Mouse (Mus musculus) adrenal gland, adult 2 months (tissue): ENCODE results near the gene Gpd1l. TPM values are rescaled to one million over a fixed set of nuclear protein-coding genes. Genes with fewer than 3 reads are reported as not detected.

Experiments used
- DNase-seq: peaks from one replicate; pipeline ENCODE4 v3.0.0; 2021
- polyA plus RNA-seq: library from polyadenylated mRNA; depleted of rRNA; stranded (reverse); fragments of >200 nt; gene quantifications from 2 replicates; pipeline ENCODE4 v1.2.3, GENCODE M21; 2012
- total RNA-seq, 2 experiments: library from RNA; stranded (reverse); gene quantifications; 2 replicates each; pipeline ENCODE4 v1.2.3; 2021

Gene Gpd1l
- total and polyA plus RNA-seq, 3 experiments = 12.4 to 33.1 (median 30.9) TPM

- peak; percentile 84 for DNase-seq
These were observed 3.2 kb downstream of the Gpd1l start for GRCm38 (mm10) chr9:114930464-114931090.

DNA sequence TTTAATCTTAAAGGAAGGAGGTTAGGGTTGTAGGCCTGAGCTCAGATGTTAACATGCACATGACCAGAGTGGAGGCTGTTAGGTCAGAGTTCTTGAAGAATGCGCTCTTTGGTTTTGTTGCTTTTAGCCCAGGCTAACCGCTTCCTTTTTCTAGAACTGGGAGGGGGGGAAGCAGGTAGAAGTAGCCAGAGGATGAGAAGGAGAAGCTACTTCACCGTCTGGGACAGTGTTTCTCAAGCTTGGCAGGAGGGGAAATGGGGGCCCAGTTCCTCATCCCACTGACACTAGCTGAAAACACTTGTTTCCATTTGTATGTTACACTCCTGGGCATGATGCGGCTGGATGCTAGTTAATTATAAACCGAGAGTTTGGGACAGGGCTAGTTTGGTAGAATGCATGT is 8.2 kb downstream of the Gpd1l start:
- DNase-seq = no peak

DNA sequence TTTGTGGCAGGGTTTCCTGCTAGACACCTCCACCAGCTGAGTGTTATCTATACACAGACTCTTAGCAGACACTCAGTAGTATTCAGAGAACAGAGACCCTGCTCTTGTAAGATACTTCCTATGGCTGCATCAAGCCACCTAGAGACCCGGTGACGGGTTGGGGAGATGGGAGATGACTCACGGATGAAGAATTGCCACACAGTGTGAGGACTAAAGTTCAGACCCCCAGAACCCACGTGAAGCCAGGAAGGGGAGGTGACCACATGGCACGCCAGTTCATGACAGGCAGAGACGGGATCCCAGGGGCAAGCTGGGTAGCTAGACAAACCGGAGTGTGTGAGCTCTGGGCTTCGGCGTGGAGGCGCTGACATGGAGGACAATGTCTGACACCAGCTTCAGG is 8.7 kb downstream of the Gpd1l start:
- no peak for DNase-seq

DNA sequence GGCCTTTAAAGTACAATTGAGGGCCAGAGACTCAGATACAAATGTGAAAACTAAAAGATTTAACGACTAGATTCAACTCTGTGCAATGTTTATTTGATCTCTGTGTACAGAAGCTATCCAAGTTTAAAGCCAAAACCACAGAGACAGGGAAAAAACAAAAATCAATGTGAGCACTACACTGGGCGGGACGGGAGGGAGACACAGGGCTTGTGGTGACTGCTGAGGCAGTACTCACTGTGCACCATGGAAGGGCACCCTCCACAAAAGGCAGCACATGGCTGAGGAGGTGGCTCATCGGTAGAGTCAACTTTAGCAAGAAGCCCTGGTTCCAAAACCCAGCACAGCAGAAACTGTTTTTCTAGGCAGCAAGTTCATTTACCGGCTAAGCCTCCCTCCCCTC is 9.3 kb downstream of the Gpd1l start:
- DNase-seq = no peak

GRCm38 (mm10) chr9:114922209-114922608 is 11.6 kb downstream of the Gpd1l start:
- DNase-seq = no peak

DNA sequence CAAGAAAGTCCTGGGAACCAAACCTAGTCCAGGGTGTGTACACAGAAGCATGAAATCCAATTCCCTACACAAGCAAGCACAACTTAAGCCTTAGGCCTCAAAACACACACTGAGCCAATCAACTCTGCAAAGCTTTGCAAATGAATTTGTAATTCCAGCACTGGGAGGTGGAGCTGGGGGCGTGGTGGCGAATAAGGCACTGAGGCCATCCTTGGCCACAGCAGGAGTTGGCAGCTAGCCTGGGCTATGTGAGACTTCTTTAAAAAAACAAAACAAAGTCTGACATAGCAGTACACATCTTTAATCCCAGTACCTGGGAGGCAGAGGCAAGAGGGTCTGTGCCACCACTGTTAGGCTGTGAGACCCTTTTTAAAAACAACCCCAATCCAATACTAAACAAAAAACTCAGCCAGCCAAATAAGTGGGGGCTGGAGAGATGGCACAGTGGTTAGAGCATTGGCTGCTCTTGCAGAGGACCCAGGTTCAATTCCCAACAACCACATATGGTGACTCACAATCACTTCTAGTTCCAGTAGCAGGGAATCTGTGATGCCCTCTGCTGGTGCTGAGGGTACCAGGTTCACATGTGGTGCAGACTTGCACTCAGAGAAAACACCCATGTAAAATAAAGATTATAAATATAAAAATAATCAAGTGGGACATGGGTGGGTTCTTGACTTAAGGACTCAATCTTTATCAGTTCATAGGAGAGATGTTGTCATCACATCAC is 12.3 kb downstream of the Gpd1l start:
- peak; percentile 48 for DNase-seq

DNA sequence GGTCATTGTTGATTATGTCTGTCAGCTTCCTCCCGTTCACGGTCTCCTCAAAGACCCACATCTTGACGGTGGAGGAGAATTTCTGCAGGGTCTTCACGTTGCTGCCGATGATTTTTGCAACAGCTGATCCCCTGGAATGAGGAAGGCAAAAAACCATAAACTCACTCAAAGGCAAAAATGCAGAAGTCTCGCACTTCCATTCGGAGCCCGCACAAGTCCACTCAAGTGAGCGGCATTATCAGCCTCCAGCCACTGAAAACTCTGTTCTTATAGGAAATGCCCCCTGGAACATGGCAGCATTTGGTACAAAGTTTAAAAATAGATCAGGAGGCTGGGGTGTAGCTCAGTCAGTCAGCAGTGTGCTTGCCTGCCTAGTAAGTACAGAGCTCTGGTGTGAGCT is 13.2 kb downstream of the Gpd1l start:
- no peak for DNase-seq

- DNase-seq = peak; percentile 65
These were observed 20.8 kb downstream of the Gpd1l start for GRCm38 (mm10) chr9:114912680-114913649.

GRCm38 (mm10) chr9:114907509-114907908 is 26.3 kb downstream of the Gpd1l start:
- no peak for DNase-seq

GRCm38 (mm10) chr9:114895919-114896318 is 37.9 kb downstream of the Gpd1l start:
- DNase-seq = no peak

DNA sequence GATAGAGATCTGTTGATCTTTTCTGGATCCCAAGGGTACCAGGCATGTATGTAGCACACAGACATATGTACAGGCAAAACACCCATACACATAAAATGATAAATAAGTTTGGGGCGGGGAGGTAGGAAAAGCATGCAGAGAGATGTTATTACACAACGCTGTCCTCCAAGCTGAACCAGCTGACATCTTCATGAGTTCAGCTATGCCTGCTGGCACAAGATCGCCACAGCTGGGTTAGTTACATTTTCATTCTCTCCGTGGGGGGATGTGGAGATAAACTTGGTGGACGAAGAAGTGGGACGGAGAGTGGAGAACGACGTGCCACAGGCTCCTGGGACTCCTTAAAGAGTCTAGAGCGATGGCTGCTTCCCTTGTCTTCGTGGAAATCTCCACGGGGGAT is 40.8 kb downstream of the Gpd1l start:
- DNase-seq = no peak

DNA sequence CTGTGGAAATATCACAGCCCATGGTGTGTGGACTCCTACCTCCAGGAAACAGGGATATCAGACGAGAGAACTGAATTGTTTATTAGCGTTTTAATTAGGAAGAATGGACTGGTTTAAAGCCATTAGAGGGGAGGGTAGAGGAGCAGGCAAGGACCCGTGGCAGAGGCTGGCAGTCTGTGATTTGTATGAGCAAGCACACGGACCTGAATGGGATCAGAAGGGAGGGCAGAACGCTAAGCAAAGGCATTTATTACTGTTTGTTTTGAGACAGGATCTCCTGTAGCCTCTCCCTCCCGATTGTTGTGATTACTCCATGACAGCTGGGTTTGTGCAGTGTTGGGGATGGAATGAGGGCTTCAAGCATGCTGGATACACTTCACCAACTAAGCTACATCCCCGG is 43.4 kb downstream of the Gpd1l start:
- no peak for DNase-seq

- no peak for DNase-seq
These were observed 44.9 kb downstream of the Gpd1l start for GRCm38 (mm10) chr9:114888856-114889407.

DNA sequence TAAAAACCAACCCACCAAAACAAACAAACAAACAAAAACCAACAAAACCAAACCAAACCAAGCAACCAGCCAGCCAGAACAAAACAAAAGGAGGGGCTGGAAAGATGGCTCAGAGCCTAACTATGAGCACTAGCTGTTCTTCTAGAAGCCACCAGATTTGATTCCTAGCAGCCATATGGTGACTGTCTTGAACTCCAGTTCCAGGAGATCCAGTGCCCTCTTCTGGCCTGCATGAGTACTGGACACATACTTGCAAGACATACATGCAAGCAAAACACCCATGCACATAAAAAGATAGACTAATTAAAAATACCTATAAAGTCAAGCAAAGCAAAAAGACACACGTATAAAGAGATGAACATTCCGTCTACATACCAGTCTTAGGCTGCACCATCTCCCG is 46.1 kb downstream of the Gpd1l start:
- DNase-seq = peak; percentile 26

GRCm38 (mm10) chr9:114885991-114886662 is 47.7 kb downstream of the Gpd1l start:
- no peak for DNase-seq

GRCm38 (mm10) chr9:114885564-114885963 is 48.2 kb downstream of the Gpd1l start:
- DNase-seq = no peak

DNA sequence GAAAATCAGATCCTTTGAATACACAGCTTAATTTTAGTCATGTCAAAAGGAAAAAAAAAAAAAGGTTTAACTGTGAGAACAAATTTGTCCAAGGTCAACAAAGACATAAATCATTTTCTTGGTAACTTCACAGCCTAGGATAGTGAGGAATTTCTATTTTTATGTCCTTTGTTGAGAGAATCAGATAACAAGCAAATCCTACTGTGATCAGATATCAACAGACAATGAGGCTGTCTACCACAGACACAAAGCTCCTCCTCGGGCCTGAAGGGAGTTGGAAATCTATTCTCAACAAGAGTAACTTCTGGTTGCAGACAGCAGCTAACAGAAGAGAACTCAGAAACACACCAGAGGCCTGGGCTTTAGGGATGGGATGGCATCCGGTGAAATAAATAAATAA is 51.8 kb downstream of the Gpd1l start:
- DNase-seq = no peak

GRCm38 (mm10) chr9:114855327-114855726 is 78.5 kb downstream of the Gpd1l start:
- peak; percentile 45 for DNase-seq

DNA sequence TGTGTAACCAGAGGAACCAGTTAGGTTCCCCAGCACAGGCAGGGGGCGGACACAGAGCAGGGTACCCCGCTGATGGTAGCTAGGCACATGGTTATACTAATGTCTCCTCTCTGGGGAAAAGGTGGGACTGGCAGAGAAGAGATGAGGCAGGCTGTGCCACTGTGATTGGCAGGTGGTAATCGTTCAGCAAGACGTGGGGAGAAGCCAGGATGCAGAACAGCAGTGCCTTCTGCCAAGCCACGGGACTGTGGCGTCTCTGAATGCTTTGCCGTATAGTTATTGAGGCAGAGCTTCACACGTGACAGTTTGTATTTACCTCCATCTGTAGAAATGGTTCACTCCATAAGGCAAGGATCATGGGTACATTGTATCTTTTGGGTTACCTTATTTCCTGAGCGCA is 79.1 kb downstream of the Gpd1l start:
- DNase-seq = no peak

- DNase-seq = no peak
These were observed 80.5 kb downstream of the Gpd1l start for GRCm38 (mm10) chr9:114853336-114853735.

DNA sequence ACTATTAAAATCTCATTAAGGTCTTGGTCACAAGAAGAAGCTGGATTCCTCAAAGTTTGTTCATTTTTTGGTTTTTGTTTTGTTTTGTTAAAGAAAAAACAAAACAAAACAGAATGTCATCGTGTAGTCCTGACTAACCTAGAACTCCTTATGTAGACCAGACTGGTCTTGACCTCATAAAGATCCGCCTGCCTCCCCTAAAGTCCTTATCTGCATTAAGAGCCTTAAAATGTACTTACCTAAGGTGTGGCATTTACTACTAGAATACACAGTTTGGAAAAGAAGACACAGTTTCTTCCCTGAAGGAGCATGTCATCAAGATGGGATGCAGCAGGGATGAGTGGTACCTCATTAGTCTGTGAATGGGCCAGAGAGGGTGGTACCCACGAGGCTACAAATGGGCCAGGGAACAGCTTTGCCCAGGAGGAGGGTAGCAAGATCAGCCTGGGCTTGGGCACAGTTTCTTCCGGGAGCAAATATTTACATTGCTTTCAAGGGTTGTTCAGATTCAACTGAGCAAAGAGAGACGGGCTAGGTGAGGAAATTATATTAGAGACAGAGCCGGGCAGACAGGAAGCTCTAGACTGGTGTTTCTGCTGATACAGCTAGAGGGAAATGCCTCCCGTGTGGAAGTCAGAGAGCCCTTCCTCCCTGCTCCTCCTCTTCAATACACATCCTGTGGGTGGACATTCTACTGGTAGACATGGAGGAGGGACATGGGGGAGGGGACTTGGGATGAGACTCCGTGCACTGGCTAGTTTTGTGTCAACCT is 82.2 kb downstream of the Gpd1l start:
- no peak for DNase-seq
